Mouse (Mus musculus): ENCODE results near the gene Smarcc2. TPM values are rescaled to one million over a fixed set of nuclear protein-coding genes. Genes with fewer than 3 reads are reported as not detected.

Gene Smarcc2
- total and polyA plus RNA-seq, 2 experiments from 2014 or later: 134 to 223 TPM

- no peak for TF ChIP-seq CTCF (IDR thresholded peaks at IDR 0.05; ENCODE audit: low read depth)
- Histone ChIP-seq H3K4me1 (ENCODE audit: insufficient read depth) (peaks cover 20% of the 10 kb centered on the region), H3K9me3 (ENCODE audit: low read length) (no peaks in the 10 kb centered on the region), H3K9ac (no peak overlapping the region), H3K36me3 (ENCODE audit: insufficient read depth) (0 out of 2 replicates have a peak, but pooled peaks cover 6% of the 10 kb centered on the region), H3K27ac (ENCODE audit: low read depth, low read length) (no peak overlapping the region), H3K4me3 (ENCODE audit: low read depth, low read length) (no peak overlapping the region), H3K4me2 (ENCODE audit: low read depth) (no peak overlapping the region), H3K27me3 (ENCODE audit: insufficient read depth, low read length) (no peaks in the 10 kb centered on the region)
- 27% methylated on average over 6 of the region's 6 CpGs for WGBS
- DNase-seq (no peak), ATAC-seq (no peak)
Measured at GRCm38 (mm10) chr10:128496509-128497077, 37.5 kb downstream of the Smarcc2 start.

GRCm38 (mm10) chr10:128497134-128497737, 38.2 kb downstream of the Smarcc2 start:
- Histone ChIP-seq H3K27me3 (ENCODE audit: insufficient read depth, low read length) (no peaks in the 10 kb centered on the region), H3K4me2 (ENCODE audit: low read depth) (peak overlapping the region; percentile 60; the same call in 1 of the 2 replicates), H3K36me3 (ENCODE audit: insufficient read depth) (no peaks in the 10 kb centered on the region), H3K9me3 (ENCODE audit: low read length) (no peaks in the 10 kb centered on the region), H3K4me1 (ENCODE audit: insufficient read depth) (peaks cover 20% of the 10 kb centered on the region), H3K9ac (peak overlapping the region; percentile 53; the same call in 1 of the 2 replicates), H3K27ac (ENCODE audit: low read depth, low read length) (no peak overlapping the region), H3K4me3 (ENCODE audit: low read depth, low read length) (no peak overlapping the region)
- ATAC-seq (no peak), DNase-seq (no peak)
- no peak for TF ChIP-seq CTCF (IDR thresholded peaks at IDR 0.05; ENCODE audit: low read depth)
- WGBS: 42% methylated on average over 6 of the region's 6 CpGs

DNA sequence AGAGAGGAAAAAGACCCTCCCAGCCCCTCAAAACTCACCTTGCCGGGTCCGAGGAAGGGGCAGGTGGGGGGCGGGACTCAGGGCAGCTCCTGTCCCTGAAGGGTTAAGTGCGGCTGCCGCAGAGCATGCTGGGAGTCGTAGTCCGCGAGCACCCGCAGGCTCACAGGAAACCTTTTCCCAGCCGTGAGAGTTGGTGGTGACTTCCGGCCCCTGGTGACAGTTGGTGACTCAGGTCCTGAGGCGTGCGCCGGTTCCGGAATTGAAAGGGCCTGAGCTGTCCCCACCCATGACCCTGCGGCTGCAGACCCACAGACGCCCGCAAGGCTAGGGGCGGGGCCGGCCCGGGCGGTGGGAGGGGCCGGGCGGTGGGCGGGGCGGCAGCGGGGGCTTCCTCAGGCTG, 39.5 kb downstream of the Smarcc2 start, which contains the start of gene Myl6b:
Myl6b (minus strand) TSS at position 96 of the 400 bp plus-strand sequence.
- Histone ChIP-seq H3K4me1 (ENCODE audit: insufficient read depth) (peaks cover 20% of the 10 kb centered on the region), H3K9me3 (ENCODE audit: low read length) (no peaks in the 10 kb centered on the region), H3K27ac (ENCODE audit: low read depth, low read length) (peak within 1 kb of the TSS; percentile 76), H3K4me3 (ENCODE audit: low read depth, low read length) (peak within 1 kb of the TSS; percentile 69), H3K9ac (peak within 1 kb of the TSS; percentile 53), H3K36me3 (ENCODE audit: insufficient read depth) (no peaks in the 10 kb centered on the region), H3K27me3 (ENCODE audit: insufficient read depth, low read length) (no peaks in the 10 kb centered on the region), H3K4me2 (ENCODE audit: low read depth) (peak within 1 kb of the TSS; percentile 60)
- under 1% methylated on average over 27 of the region's 27 CpGs for WGBS
- TF ChIP-seq CTCF (IDR thresholded peaks at IDR 0.05; ENCODE audit: low read depth): 0 out of 2 replicates have a peak, but pooled peaks have one; percentile 1
- DNase-seq: peak; percentile 95
- peak; percentile 71 for ATAC-seq

DNA sequence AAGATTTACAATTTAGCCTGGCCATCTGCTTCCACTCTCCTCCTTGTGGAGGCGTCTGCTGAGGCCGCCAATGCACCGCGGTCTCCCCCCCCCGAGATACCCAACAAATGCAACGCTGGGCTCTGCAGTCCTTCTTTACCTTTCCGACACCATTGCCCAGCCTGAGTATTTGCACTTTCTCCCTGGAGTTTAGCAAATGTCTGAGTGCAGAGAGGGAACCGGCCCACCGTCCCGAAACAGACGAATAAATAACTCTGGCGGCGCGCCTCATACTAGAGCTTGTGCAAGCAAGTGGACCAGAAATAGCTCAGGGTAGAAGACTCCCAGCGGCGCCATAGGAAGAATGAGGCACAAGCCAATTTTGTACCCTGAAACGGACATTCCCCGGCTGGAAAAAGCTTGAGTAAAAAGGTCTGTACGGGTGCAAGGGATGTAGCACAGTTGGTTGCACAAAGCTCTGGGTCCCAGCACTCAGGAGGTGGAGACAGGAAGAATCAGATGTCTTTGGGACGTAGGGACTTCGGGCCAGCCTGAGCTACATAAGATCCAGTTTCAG, 40.1 kb downstream of the Smarcc2 start:
- peak overlapping the region; percentile 60 for H3K4me2 ChIP-seq (ENCODE audit: low read depth)
- H3K27me3 ChIP-seq (ENCODE audit: insufficient read depth, low read length): no peaks in the 10 kb centered on the region
- H3K4me1 ChIP-seq (ENCODE audit: insufficient read depth): peaks cover 20% of the 10 kb centered on the region
- H3K9me3 ChIP-seq (ENCODE audit: low read length): no peaks in the 10 kb centered on the region
- H3K9ac ChIP-seq: peak overlapping the region; percentile 53
- 2% methylated on average over 21 of the region's 21 CpGs for WGBS
- DNase-seq (peak; percentile 60), ATAC-seq (peak; percentile 8; the same call in 1 of the 2 replicates)
- peak overlapping the region; percentile 76 for H3K27ac ChIP-seq (ENCODE audit: low read depth, low read length)
- no peaks in the 10 kb centered on the region for H3K36me3 ChIP-seq (ENCODE audit: insufficient read depth)
- peak overlapping the region; percentile 69 for H3K4me3 ChIP-seq (ENCODE audit: low read depth, low read length)
- TF ChIP-seq CTCF (IDR thresholded peaks at IDR 0.05; ENCODE audit: low read depth): no peak

DNA sequence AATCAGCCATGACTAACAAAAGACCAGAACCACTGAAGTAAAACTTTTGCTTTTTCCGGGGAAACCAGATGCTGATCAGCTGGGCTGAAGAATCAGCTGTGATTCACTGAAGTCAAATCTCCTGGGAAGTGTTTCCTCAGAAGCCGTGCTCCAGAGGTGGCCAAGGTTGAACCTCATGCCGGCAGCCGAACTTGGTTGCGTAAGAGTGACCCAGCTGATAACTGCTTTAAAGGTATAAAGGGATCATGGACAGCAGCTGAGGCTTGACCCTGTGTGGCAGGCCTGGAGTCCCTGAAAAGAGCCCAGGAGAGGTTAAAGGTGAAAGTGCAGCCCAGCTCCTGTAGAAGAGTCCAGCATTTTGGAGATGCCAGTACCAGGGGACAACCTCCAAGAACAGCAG, 43.3 kb downstream of the Smarcc2 start:
- peaks cover 9% of the 10 kb centered on the region for H3K4me1 ChIP-seq (ENCODE audit: insufficient read depth)
- DNase-seq: no peak

GRCm38 (mm10) chr10:128503532-128503931, 44.5 kb downstream of the Smarcc2 start:
- H3K4me2 ChIP-seq (ENCODE audit: low read depth): no peak overlapping the region
- no peaks in the 10 kb centered on the region for H3K27me3 ChIP-seq (ENCODE audit: insufficient read depth, low read length)
- DNase-seq (no peak), ATAC-seq (no peak)
- no peak overlapping the region for H3K27ac ChIP-seq (ENCODE audit: low read depth, low read length)
- WGBS: 81% methylated on average over 8 of the region's 8 CpGs
- no peak for TF ChIP-seq CTCF (IDR thresholded peaks at IDR 0.05; ENCODE audit: low read depth)
- no peaks in the 10 kb centered on the region for H3K4me1 ChIP-seq (ENCODE audit: insufficient read depth)
- H3K9me3 ChIP-seq (ENCODE audit: low read length): no peaks in the 10 kb centered on the region
- no peak overlapping the region for H3K4me3 ChIP-seq (ENCODE audit: low read depth, low read length)
- no peak overlapping the region for H3K9ac ChIP-seq
- no peaks in the 10 kb centered on the region for H3K36me3 ChIP-seq (ENCODE audit: insufficient read depth)

More for the DNA sequence above, 43.3 kb downstream of the Smarcc2 start:
- Histone ChIP-seq H3K4me3 (ENCODE audit: low read depth, low read length) (no peak overlapping the region), H3K9ac (no peak overlapping the region), H3K27ac (ENCODE audit: low read depth, low read length) (no peak overlapping the region), H3K9me3 (ENCODE audit: low read length) (no peaks in the 10 kb centered on the region), H3K4me2 (ENCODE audit: low read depth) (no peak overlapping the region), H3K36me3 (ENCODE audit: insufficient read depth) (no peaks in the 10 kb centered on the region), H3K27me3 (ENCODE audit: insufficient read depth, low read length) (no peaks in the 10 kb centered on the region)
- 86% methylated on average over 5 of the region's 5 CpGs for WGBS
- ATAC-seq: no peak
- TF ChIP-seq CTCF (IDR thresholded peaks at IDR 0.05; ENCODE audit: low read depth): no peak

GRCm38 (mm10) chr10:128504012-128504411, 45.0 kb downstream of the Smarcc2 start:
- Histone ChIP-seq H3K4me1 (ENCODE audit: insufficient read depth) (no peaks in the 10 kb centered on the region), H3K27me3 (ENCODE audit: insufficient read depth, low read length) (no peaks in the 10 kb centered on the region), H3K9ac (no peak overlapping the region), H3K27ac (ENCODE audit: low read depth, low read length) (no peak overlapping the region), H3K9me3 (ENCODE audit: low read length) (no peaks in the 10 kb centered on the region), H3K36me3 (ENCODE audit: insufficient read depth) (0 out of 2 replicates have a peak, but pooled peaks cover 4% of the 10 kb centered on the region), H3K4me3 (ENCODE audit: low read depth, low read length) (no peak overlapping the region), H3K4me2 (ENCODE audit: low read depth) (no peak overlapping the region)
- no peak for TF ChIP-seq CTCF (IDR thresholded peaks at IDR 0.05; ENCODE audit: low read depth)
- 87% methylated on average over 3 of the region's 3 CpGs for WGBS
- ATAC-seq (no peak), DNase-seq (no peak)

All from forebrain, postnatal 0 days (tissue).